Mouse (Mus musculus) kidney, adult 2 months (tissue): Measurements from ENCODE around the gene Chrm2. TPM values are rescaled to one million over a fixed set of nuclear protein-coding genes. Genes with fewer than 3 reads are reported as not detected.

Source experiments
- DNase-seq: peaks from one replicate; pipeline ENCODE4 v3.0.0; 2021
- H3K27ac ChIP-seq: fragments of 200-500 bp; 2 replicates; pipeline ENCODE4 v1.5.1; 2012; ENCODE audit warnings: low read depth, low read length, control low read depth, inconsistent platforms; ENCODE audit not compliant: insufficient read depth
- H3K27me3 ChIP-seq: fragments of 200-500 bp; replicated peaks from 2 replicates; pipeline ENCODE4 v1.6.1; 2012; ENCODE audit warnings: mild to moderate bottlenecking, moderate library complexity, low read length, inconsistent platforms; ENCODE audit not compliant: control insufficient read depth, insufficient read depth
- H3K36me3 ChIP-seq: fragments of 200-500 bp; 2 replicates; pipeline ENCODE4 v1.6.1; 2012; ENCODE audit warnings: mild to moderate bottlenecking, moderate library complexity, low read length, inconsistent platforms; ENCODE audit not compliant: control insufficient read depth, insufficient read depth
- H3K4me1 ChIP-seq: fragments of 200-500 bp; 2 replicates; pipeline ENCODE4 v1.6.1; 2011; ENCODE audit warnings: low read length; ENCODE audit not compliant: control insufficient read depth, insufficient read depth
- H3K4me3 ChIP-seq: fragments of 200-500 bp; 2 replicates; pipeline ENCODE4 v1.5.1; 2011; ENCODE audit warnings: mild to moderate bottlenecking, low read depth, low read length, control low read depth; ENCODE audit not compliant: insufficient read depth
- CTCF ChIP-seq: fragments of 200-500 bp; conservative IDR thresholded peaks from 2 replicates; pipeline ENCODE4 v1.5.1; 2011; ENCODE audit warnings: low read depth, mild to moderate bottlenecking, control low read depth, low read length, moderate library complexity, mixed read lengths; ENCODE audit not compliant: insufficient read depth, insufficient read length
- POLR2A ChIP-seq: fragments of 200-500 bp; IDR thresholded peaks from one replicate; pipeline ENCODE4 v1.6.1; 2011; ENCODE audit warnings: low read depth, low read length, control low read depth
- WGBS: fragments of 180-500 bp; shearing (Covaris S2); methylation state at CpG from one replicate; pipeline ENCODE4 v1.1.7; 2018; 5-methylcytosine and 5-hydroxymethylcytosine counted together
- polyA plus RNA-seq: library from polyadenylated mRNA; depleted of rRNA; stranded (reverse); fragments of >200 nt; gene quantifications from 2 replicates; pipeline ENCODE4 v1.2.3, GENCODE M21; 2012

Gene Chrm2
- polyA plus RNA-seq, 1 experiment, result 0.06 TPM

DNA sequence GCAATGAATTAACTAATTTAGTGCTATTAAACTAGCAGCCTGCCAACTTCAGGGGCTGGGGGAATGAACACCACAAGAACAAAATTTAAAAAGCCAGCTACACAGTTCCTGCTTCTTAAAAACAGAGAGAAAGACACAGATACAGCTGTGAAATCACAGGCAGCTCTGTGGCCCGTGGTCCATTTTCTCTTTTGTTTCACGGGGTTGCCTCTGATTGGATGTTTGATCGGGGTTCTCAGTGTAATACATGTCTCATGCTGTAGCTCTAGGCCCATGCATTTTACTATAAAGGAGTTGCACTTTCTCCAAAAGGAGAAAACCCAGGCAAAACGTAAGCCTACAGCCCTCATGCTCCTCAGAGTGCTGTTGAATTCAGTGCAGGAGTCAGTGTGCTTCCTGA, 128.6 kb downstream of the Chrm2 start:
- no peaks in the 10 kb centered on the region for H3K36me3 ChIP-seq
- TF ChIP-seq CTCF (no peak), POLR2A (no peak)
- DNase-seq, result no peak
- 83% methylated on average over 4 of the region's 4 CpGs for WGBS
- no peak overlapping the region for H3K27ac ChIP-seq
- no peaks in the 10 kb centered on the region for H3K27me3 ChIP-seq
- H3K4me3 ChIP-seq, result no peak overlapping the region
- no peaks in the 10 kb centered on the region for H3K4me1 ChIP-seq

DNA sequence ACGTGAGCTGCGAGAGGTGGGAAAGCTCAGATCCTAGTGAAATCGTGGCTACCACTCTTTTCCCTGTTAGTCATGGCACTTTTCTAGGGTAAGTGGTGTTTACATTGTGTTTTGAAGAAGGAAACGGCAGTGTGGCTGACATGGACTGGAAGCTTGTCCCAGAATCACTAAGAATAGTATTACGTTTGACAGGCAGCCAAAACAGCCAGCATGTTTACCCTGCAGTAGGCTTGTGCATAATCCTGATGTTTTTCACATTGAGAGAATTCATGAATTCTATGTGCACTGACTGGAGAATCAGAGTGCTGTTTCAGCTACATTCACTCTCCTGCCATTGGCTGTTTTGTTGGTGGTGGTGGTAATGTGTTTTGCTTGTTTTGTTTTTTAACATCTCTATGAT, 129.4 kb downstream of the Chrm2 start:
- WGBS, result 55% methylated on average over 5 of the region's 5 CpGs
- Histone ChIP-seq H3K27me3 (no peaks in the 10 kb centered on the region), H3K27ac (no peak overlapping the region), H3K4me1 (no peaks in the 10 kb centered on the region), H3K4me3 (no peak overlapping the region), H3K36me3 (no peaks in the 10 kb centered on the region)
- no peak for TF ChIP-seq POLR2A
- TF ChIP-seq CTCF, result no peak
- no peak for DNase-seq

DNA sequence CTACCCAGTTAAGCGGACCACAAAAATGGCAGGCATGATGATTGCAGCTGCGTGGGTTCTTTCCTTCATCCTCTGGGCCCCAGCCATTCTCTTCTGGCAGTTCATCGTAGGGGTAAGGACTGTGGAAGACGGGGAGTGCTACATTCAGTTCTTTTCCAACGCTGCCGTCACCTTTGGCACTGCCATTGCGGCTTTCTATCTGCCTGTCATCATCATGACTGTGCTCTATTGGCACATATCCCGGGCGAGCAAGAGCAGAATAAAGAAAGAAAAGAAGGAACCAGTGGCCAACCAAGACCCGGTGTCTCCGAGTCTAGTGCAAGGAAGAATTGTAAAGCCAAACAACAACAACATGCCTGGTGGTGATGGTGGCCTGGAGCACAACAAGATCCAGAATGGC, 135.7 kb downstream of the Chrm2 start:
- Histone ChIP-seq H3K27ac (no peak overlapping the region), H3K36me3 (no peaks in the 10 kb centered on the region), H3K4me3 (no peak overlapping the region), H3K27me3 (no peaks in the 10 kb centered on the region), H3K4me1 (no peaks in the 10 kb centered on the region)
- TF ChIP-seq POLR2A (no peak), CTCF (no peak)
- 95% methylated on average over 11 of the region's 11 CpGs for WGBS
- DNase-seq, result no peak

DNA sequence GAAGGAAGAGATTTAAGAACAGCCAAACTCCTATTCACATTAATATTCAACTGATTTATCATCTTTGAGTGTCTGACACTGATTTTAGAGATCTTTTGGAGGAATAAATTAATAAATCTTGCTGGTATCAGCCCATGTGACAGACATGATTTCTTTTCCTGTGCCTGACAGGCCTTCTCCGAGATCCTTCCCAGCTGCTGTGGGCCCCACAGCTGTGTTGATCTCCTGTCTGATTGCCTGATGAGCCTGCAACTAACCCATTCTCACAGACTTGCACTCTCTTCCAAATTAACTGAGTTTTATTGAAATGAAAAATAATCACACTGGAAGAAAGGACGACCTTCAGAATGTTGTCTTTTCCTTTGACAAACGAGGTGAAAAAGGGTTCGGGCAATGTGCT, 140.6 kb downstream of the Chrm2 start:
- Histone ChIP-seq H3K4me1 (no peaks in the 10 kb centered on the region), H3K36me3 (no peaks in the 10 kb centered on the region), H3K4me3 (no peak overlapping the region), H3K27ac (no peak overlapping the region), H3K27me3 (peaks cover 1% of the 10 kb centered on the region; the same call in 1 of the 2 replicates)
- no peak for TF ChIP-seq POLR2A
- no peak for TF ChIP-seq CTCF
- no peak for DNase-seq
- WGBS, result 55% methylated on average over 4 of the region's 4 CpGs

DNA sequence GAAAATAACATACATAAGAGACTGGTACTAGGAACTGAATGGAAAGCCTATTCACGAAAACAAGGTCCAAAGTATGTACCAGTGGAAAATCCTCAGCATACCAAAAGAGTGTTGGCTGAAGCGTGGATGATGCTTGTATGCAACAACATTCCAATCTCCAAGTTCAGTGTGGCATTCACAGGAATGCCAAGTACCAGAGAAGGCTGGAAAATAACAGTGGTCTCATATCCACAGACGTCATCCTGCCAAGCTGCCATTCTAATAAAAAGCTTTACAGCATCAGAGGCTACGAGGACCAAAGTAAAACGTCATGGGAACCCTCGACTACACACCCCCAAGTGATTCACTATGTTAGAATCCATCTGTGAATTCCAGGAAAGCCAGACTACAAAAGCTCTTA, 153.4 kb downstream of the Chrm2 start:
- Histone ChIP-seq H3K4me3 (no peak overlapping the region), H3K27ac (no peak overlapping the region), H3K4me1 (no peaks in the 10 kb centered on the region), H3K27me3 (no peaks in the 10 kb centered on the region), H3K36me3 (no peaks in the 10 kb centered on the region)
- WGBS, result 75% methylated on average over 6 of the region's 6 CpGs
- DNase-seq, result no peak
- TF ChIP-seq CTCF, result no peak
- TF ChIP-seq POLR2A, result no peak

DNA sequence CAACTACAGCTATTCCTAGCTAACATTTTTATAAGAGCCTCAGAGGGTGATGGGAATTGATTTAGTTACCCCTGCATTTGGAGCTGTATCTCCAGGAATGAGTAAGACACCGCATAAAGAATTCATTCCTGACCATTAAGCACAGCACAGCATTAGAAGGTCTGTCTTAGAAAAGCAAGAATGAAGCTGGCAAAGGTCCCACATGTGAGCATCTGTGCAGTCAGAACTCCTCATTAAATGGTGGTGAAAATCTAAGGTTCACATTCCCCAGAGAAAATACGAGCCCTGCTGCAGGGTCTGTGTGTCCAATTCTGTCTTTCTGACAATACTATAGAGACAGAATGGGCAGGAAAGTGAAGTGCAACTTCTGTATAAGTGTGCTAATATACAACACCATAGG, 179.0 kb downstream of the Chrm2 start:
- Histone ChIP-seq H3K4me3 (no peak overlapping the region), H3K36me3 (no peaks in the 10 kb centered on the region), H3K4me1 (no peaks in the 10 kb centered on the region), H3K27me3 (peaks cover 2% of the 10 kb centered on the region; the same call in 1 of the 2 replicates), H3K27ac (no peak overlapping the region)
- 83% methylated on average over 2 of the region's 2 CpGs for WGBS
- no peak for DNase-seq
- TF ChIP-seq CTCF (no peak), POLR2A (no peak)
